Mouse (Mus musculus): ENCODE results near the gene Grid1. TPM values are rescaled to one million over a fixed set of nuclear protein-coding genes. Genes with fewer than 3 reads are reported as not detected.

Gene Grid1
- total and polyA plus RNA-seq, 3 experiments, result 0.05 TPM; not detected in 2

GRCm38 (mm10) chr14:35198899-35199298, 379.0 kb downstream of the Grid1 start:
- ATAC-seq (ENCODE audit: extremely low read depth, insufficient number of reproducible peaks, low FRiP score, poor library complexity, severe bottlenecking) (no peak), DNase-seq (ENCODE audit: low spot score) (no peak)
- Histone ChIP-seq H3K4me3 (ENCODE audit: low read depth, low read length) (no peak overlapping the region), H3K4me1 (ENCODE audit: insufficient read depth, low read depth, low read length) (no peaks in the 10 kb centered on the region), H3K9me3 (replicated peaks) (peaks cover 3% of the 10 kb centered on the region; the same call in 1 of the 2 replicates), H3K27me3 (ENCODE audit: insufficient read depth, low read length) (no peaks in the 10 kb centered on the region), H3K36me3 (replicated peaks) (no peaks in the 10 kb centered on the region)
- TF ChIP-seq GATA1 (IDR thresholded peaks at IDR 0.05; ENCODE audit: borderline replicate concordance, low read length) (no peak), GATA2 (IDR thresholded peaks at IDR 0.05; ENCODE audit: borderline replicate concordance, low read depth, low read length) (no peak), TAL1 (conservative IDR thresholded peaks at IDR 0.05; ENCODE audit: low read depth, low read length) (no peak), CTCF (IDR thresholded peaks at IDR 0.05; ENCODE audit: low read depth, low read length) (no peak), POLR2AphosphoS5 (IDR thresholded peaks at IDR 0.05; ENCODE audit: insufficient replicate concordance, low read depth, low read length) (no peak)

GRCm38 (mm10) chr14:35209444-35209843, 389.5 kb downstream of the Grid1 start:
- DNase-seq (ENCODE audit: low spot score) (no peak), ATAC-seq (ENCODE audit: extremely low read depth, insufficient number of reproducible peaks, low FRiP score, poor library complexity, severe bottlenecking) (no peak)
- Histone ChIP-seq H3K36me3 (replicated peaks) (no peaks in the 10 kb centered on the region), H3K9me3 (replicated peaks) (peaks cover 9% of the 10 kb centered on the region), H3K4me3 (ENCODE audit: low read depth, low read length) (no peak overlapping the region), H3K27me3 (ENCODE audit: insufficient read depth, low read length) (no peaks in the 10 kb centered on the region), H3K4me1 (ENCODE audit: insufficient read depth, low read depth, low read length) (no peaks in the 10 kb centered on the region)
- TF ChIP-seq POLR2AphosphoS5 (IDR thresholded peaks at IDR 0.05; ENCODE audit: insufficient replicate concordance, low read depth, low read length) (no peak), GATA1 (IDR thresholded peaks at IDR 0.05; ENCODE audit: borderline replicate concordance, low read length) (no peak)

- TF ChIP-seq GATA1 (IDR thresholded peaks at IDR 0.05; ENCODE audit: borderline replicate concordance, low read length) (no peak), CTCF (IDR thresholded peaks at IDR 0.05; ENCODE audit: low read depth, low read length) (no peak), GATA2 (IDR thresholded peaks at IDR 0.05; ENCODE audit: borderline replicate concordance, low read depth, low read length) (no peak), POLR2AphosphoS5 (IDR thresholded peaks at IDR 0.05; ENCODE audit: insufficient replicate concordance, low read depth, low read length) (no peak), TAL1 (conservative IDR thresholded peaks at IDR 0.05; ENCODE audit: low read depth, low read length) (no peak)
- no peak overlapping the region for H3K4me3 ChIP-seq (ENCODE audit: low read depth, low read length)
- no peak for ATAC-seq (ENCODE audit: extremely low read depth, insufficient number of reproducible peaks, low FRiP score, poor library complexity, severe bottlenecking)
Observed at GRCm38 (mm10) chr14:35219021-35219420, 399.1 kb downstream of the Grid1 start.

GRCm38 (mm10) chr14:35222196-35222595, 402.3 kb downstream of the Grid1 start:
- Histone ChIP-seq H3K4me3 (ENCODE audit: low read depth, low read length) (no peak overlapping the region), H3K4me1 (ENCODE audit: insufficient read depth, low read depth, low read length) (no peaks in the 10 kb centered on the region), H3K36me3 (replicated peaks) (no peaks in the 10 kb centered on the region), H3K9me3 (replicated peaks) (peaks cover 2% of the 10 kb centered on the region; the same call in 1 of the 2 replicates), H3K27me3 (ENCODE audit: insufficient read depth, low read length) (no peaks in the 10 kb centered on the region)
- TF ChIP-seq POLR2AphosphoS5 (IDR thresholded peaks at IDR 0.05; ENCODE audit: insufficient replicate concordance, low read depth, low read length) (no peak), GATA2 (IDR thresholded peaks at IDR 0.05; ENCODE audit: borderline replicate concordance, low read depth, low read length) (no peak), GATA1 (IDR thresholded peaks at IDR 0.05; ENCODE audit: borderline replicate concordance, low read length) (no peak), CTCF (IDR thresholded peaks at IDR 0.05; ENCODE audit: low read depth, low read length) (no peak), TAL1 (conservative IDR thresholded peaks at IDR 0.05; ENCODE audit: low read depth, low read length) (no peak)
- ATAC-seq (ENCODE audit: extremely low read depth, insufficient number of reproducible peaks, low FRiP score, poor library complexity, severe bottlenecking) (no peak), DNase-seq (ENCODE audit: low spot score) (no peak)

More at GRCm38 (mm10) chr14:35219021-35219420, 399.1 kb downstream of the Grid1 start:
- no peak for DNase-seq (ENCODE audit: low spot score)
- no peaks in the 10 kb centered on the region for H3K27me3 ChIP-seq (ENCODE audit: insufficient read depth, low read length)
- H3K36me3 ChIP-seq (replicated peaks), result no peaks in the 10 kb centered on the region
- H3K4me1 ChIP-seq (ENCODE audit: insufficient read depth, low read depth, low read length), result no peaks in the 10 kb centered on the region
- peaks cover 2% of the 10 kb centered on the region; the same call in 1 of the 2 replicates for H3K9me3 ChIP-seq (replicated peaks)

- Histone ChIP-seq H3K36me3 (replicated peaks) (no peaks in the 10 kb centered on the region), H3K9me3 (replicated peaks) (peaks cover 10% of the 10 kb centered on the region), H3K4me1 (ENCODE audit: insufficient read depth, low read depth, low read length) (no peaks in the 10 kb centered on the region), H3K4me3 (ENCODE audit: low read depth, low read length) (no peak overlapping the region), H3K27me3 (ENCODE audit: insufficient read depth, low read length) (no peaks in the 10 kb centered on the region)
- DNase-seq (ENCODE audit: low spot score) (no peak), ATAC-seq (ENCODE audit: extremely low read depth, insufficient number of reproducible peaks, low FRiP score, poor library complexity, severe bottlenecking) (no peak)
- TF ChIP-seq TAL1 (conservative IDR thresholded peaks at IDR 0.05; ENCODE audit: low read depth, low read length) (no peak), GATA1 (IDR thresholded peaks at IDR 0.05; ENCODE audit: borderline replicate concordance, low read length) (no peak), POLR2AphosphoS5 (IDR thresholded peaks at IDR 0.05; ENCODE audit: insufficient replicate concordance, low read depth, low read length) (no peak), CTCF (IDR thresholded peaks at IDR 0.05; ENCODE audit: low read depth, low read length) (no peak), GATA2 (IDR thresholded peaks at IDR 0.05; ENCODE audit: borderline replicate concordance, low read depth, low read length) (no peak)
Observed at GRCm38 (mm10) chr14:35227581-35227980, 407.7 kb downstream of the Grid1 start.

GRCm38 (mm10) chr14:35231384-35231783, 411.5 kb downstream of the Grid1 start:
- ATAC-seq (ENCODE audit: extremely low read depth, insufficient number of reproducible peaks, low FRiP score, poor library complexity, severe bottlenecking) (no peak), DNase-seq (ENCODE audit: low spot score) (no peak)
- Histone ChIP-seq H3K4me3 (ENCODE audit: low read depth, low read length) (no peak overlapping the region), H3K27me3 (ENCODE audit: insufficient read depth, low read length) (no peaks in the 10 kb centered on the region), H3K36me3 (replicated peaks) (no peaks in the 10 kb centered on the region), H3K4me1 (ENCODE audit: insufficient read depth, low read depth, low read length) (no peaks in the 10 kb centered on the region), H3K9me3 (replicated peaks) (peaks cover 9% of the 10 kb centered on the region)
- TF ChIP-seq TAL1 (conservative IDR thresholded peaks at IDR 0.05; ENCODE audit: low read depth, low read length) (no peak), GATA2 (IDR thresholded peaks at IDR 0.05; ENCODE audit: borderline replicate concordance, low read depth, low read length) (no peak), POLR2AphosphoS5 (IDR thresholded peaks at IDR 0.05; ENCODE audit: insufficient replicate concordance, low read depth, low read length) (no peak), GATA1 (IDR thresholded peaks at IDR 0.05; ENCODE audit: borderline replicate concordance, low read length) (no peak), CTCF (IDR thresholded peaks at IDR 0.05; ENCODE audit: low read depth, low read length) (no peak)
